Mouse (Mus musculus) gastrocnemius, postnatal 14 days (tissue): ENCODE measurements at regions not wholly inside any gene's neighbourhood (a gene's known extent, or its start where the extent isn't known, plus 50 kb on each side); places are given as distances from the start of the nearest gene placed in this dataset.

Experiments used
- DNase-seq: peaks from one replicate; pipeline ENCODE4 v3.0.0; 2021; ENCODE audit warnings: mixed read lengths
- intact Hi-C: fragments of 180-260 bp; cut with DNase I; formaldehyde crosslinking; loops from one replicate; pipeline ENCODE4 v1.15.1; 2025; ENCODE audit warnings: low total_unique reads

DNA sequence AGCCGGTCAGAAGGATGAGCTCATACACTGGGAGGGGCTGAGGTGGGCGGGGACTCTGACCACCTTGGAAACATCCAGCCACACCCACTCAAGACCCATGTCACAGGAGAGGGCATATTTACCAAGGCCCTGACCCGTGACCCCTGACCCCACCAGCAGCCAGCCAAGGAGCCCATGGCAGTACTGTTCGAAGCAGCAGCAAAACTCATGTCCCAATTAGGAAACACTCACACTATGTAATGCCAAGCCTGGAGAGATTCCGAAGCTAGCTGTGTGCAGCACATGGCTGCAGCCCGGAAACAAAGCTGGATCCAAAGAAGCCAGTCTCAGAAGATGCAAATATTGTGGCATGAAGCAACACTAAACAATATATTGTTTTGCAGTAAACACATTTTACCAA lies 256.8 kb downstream of the Mroh4 start:
- intact Hi-C loops: no loop called here
- DNase-seq: no peak

DNA sequence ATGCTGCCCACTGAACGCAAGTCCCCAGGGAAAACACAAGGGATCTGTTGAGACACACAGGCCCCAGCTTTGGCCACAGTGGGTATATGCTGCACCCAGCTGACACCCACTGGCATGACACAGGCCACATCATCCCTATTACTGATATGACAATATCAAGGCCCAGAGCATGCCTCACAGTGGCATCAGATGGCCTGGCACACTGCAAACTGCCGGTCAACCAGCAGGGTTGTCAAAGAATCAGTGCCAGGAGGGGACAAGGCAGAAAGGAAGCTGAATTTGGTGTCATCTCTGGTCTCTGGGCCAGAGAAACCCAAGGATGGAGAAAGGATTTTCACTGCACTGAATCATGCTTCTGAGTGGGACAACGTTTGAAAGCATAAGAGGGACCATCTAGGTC lies 266.7 kb downstream of the Mroh4 start:
- no peak for DNase-seq

DNA sequence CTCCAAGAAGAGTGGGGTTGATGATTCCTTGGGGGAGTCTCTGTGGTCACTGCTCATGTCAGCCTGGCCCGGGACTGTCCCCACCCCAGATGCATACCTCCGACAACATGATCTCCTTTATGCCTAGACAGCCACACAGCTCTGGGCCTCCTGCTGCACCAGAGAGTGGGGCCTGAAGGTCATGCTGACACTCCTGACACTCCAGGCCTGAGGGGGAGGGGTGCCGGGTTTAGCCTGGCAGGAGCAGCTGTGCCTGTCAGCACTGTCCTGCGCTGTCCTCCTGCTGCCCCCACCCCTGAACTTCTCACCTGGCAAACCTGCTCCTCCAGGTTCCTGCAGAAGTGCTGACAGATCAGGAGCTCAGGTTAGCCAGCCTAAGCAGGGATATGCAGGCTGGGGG lies 288.2 kb downstream of the Mroh4 start:
- intact Hi-C loops: no loop called here
- DNase-seq: no peak

More for the DNA sequence above, 266.7 kb downstream of the Mroh4 start:
- intact Hi-C loops: no loop called here

DNA sequence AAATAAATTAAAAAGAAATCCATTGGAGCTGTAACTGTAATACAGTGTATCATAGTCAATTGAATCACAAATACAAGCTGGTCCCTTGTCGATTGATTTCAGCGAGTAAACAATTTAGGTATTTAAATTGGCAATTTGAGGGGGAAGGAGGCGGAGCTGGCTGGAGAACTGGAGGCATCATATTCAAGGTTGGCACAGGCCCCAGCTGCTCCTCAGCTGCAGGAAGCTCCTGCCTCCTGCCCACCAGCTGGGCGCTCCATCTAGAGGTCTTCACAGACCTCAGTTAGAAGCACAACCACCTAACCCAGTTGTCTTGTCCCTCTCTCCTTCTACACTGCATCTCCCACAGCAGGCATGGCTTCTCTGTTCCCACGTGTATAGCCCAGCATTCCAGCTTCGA lies 292.6 kb downstream of the Mroh4 start:
- DNase-seq: no peak
- intact Hi-C loops: no loop called here

DNA sequence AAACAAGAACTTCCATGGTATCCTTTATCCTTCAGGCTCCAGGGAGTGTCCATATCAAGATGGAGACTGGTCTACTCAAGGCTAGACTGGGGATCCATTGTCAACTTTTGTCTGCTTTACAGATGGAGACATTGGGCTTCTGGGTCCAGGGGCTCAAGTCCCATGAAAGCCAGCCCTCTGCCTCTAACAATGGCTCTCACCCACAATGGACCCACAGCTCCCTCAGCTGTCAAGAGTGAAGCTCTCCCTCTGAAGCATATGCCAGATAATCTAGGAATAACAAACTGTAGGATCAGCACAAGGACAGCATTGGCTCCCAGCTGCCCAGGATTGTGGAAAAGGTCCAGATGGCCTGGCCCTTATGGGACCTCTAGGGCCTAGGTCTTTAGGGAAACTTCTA lies 302.3 kb downstream of the Mroh4 start:
- no peak for DNase-seq
- intact Hi-C loops: no loop called here

DNA sequence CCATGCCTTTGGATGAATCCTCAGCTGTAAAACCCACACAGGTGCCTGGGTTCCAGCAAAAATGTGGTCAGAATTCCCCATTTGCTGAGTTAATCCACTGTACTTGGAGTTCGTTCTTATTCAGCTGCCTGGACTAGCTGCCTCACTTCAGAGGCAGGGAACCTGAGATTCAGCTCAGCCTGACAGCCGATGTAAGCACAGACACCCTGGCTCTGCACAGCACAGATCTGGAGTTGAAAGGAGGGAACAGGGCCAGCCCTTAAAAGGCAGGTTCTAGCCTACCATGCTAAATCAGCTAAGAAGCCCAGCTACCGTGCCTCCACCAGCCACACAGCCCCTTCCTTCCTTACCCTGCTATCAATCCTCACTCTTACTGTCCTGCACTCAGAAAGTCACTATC lies 306.0 kb downstream of the Mroh4 start:
- no peak for DNase-seq
- intact Hi-C loops: no loop called here

DNA sequence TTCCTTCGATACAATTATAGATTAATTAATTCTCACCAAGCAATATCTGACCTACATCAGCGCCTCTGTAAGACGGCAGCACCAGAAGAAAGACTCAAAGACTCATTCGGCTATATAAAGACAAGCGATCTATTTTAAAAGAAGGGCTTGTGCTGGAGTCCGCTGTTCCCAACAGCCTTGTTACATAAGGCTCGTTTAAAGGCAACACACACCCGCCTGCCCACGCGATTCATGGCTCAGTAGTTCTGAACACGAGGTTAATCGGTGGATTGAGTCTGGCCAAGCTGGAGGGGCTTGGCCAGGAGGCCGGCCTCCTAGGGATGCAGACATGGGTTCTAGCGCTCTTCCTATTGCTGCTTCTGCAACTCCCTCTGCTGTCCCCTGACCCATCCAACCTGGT lies 306.9 kb downstream of the Mroh4 start:
- DNase-seq: no peak
- intact Hi-C loops: no loop called here

DNA sequence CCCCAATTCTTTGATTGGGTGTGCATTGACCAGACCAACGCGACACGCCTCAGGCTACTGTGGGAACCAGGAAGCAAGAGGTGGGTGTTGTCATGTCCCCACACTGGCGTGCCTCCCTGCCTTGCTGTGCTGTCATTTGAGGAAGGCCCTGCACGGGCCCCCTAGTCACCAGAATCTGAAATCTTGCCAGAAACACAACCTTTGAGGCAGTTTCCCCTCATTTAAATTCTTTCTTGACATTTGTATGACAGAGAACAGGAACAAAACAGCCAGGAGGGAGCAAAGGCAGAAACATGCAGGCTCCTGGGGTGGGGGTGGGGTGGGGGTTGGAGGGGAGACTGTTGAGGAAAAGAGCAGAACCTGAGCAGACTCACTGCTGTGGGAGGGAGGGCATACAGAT lies 309.5 kb downstream of the Mroh4 start:
- no peak for DNase-seq
- intact Hi-C loops: no loop called here

DNA sequence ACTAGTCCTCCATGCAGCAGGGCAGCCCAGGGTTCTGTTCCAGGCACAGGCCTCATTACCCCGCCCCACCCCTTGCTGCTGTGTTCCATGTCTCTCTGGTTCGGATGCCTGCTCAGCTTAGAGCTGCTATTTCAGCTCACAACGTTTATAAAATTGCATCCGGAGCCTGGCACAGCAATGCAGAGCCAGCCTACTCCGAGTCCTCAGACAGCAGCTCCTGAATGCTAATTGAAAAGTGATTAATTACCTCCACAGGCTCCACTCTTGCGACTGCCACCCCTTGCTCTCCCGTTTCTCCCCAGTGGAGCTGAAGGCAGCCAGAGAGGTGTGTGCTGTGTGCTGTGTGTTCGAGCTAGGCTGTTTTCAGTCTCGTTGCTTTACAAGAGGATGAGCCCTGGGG lies 310.6 kb downstream of the Mroh4 start:
- intact Hi-C loops: no loop called here
- no peak for DNase-seq

DNA sequence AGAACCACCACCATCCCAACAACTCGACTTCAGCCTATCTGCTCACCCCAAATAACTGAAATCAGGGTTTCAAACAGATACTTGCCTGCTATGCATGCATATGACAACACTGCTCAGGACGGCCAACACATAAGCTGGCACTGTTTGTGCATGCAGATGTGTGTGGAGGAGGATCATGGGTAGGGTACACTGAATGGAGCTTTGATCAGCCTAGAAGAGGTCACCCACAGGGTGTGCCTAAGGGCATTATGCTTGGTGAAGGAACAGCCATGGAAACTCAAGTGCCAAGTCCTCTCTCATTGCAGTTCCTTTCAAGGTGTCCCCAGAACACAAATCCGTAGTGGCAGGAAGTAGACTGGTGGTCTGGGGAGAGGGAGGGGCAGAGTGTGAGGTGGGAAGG lies 316.7 kb downstream of the Mroh4 start:
- no peak for DNase-seq
- intact Hi-C loops: no loop called here

DNA sequence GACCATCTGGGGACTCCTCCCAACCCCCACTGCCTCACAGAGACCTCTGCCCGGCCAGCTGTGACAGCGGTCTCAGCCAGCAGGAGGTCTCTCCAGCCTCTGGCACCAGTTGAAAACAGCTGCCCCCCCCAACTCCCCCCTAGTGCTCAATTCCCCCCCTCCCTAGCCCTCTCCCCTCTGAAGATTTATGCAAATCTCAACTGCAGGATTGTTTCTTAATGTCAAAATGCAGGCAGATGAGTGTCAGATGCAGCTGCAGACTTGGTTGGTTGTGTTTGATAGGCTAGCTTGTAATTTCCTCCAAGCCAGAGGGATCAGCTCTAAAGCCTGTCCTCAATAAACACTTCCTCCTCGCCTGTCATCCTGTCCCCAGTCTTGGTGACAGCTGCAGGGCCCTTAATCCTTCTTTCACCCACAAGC lies 317.7 kb downstream of the Mroh4 start:
- no peak for DNase-seq
- intact Hi-C loops: no loop called here

DNA sequence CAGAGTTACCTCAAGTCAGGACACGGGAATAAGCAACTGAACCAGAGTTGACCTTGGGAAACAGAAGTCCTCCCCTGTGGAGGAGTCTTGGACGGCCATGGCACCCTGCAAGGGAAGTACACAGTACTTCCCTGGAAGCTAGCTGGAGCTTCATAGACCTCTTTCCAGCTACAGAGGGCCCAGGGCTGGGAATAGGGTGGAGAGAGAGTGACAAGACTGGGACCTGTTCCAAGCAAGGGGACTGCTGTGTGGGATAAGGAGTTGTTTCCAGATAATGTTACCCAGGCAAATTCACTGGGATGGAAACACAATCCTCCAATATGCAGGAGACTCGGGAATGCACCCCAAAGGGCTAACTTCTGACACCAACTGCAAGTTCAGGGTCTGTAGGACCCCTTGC lies 325.1 kb downstream of the Mroh4 start:
- DNase-seq: no peak

DNA sequence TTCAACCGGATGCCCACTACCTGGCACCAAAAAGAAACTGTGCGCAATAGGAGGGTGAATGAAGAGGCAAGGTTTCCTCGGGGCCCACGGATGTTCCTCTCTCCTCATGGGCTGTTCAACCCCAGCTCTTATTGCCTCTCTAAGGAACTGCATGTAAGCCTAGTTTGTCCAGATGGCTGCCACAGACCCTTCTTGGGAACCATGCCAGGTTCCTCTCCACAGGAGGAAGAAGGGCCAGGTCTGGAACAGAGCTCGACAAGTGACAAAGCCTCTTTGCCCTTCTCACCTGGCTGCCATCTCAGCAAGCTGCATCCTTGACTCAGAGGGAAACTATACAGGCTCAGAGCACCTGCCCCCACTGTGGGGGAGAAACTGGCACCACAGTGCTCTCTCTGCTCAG lies 329.6 kb downstream of the Mroh4 start:
- DNase-seq: no peak
- intact Hi-C loops: no loop called here

More for the DNA sequence above, 325.1 kb downstream of the Mroh4 start:
- intact Hi-C loops: no loop called here

DNA sequence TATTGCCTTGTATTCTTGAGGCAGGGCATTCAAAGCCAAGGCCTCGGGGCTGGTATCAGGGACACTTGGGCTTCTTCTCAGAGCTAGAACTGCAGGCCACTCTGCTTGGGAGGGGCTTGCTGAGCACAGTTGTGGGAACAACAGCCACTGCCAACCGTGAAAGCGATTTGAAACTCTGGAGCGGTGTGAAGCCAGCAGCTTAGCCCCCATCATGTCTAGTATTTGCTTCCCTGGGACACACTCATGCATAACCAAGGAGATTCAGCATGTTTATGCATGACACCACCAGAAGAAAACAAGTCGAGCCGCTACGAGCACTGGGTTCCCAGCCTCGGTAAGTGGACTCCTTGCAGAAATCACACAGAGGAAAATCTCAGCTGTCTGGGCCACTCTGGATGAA lies 339.9 kb downstream of the Mroh4 start:
- DNase-seq: no peak
- intact Hi-C loops: no loop called here

DNA sequence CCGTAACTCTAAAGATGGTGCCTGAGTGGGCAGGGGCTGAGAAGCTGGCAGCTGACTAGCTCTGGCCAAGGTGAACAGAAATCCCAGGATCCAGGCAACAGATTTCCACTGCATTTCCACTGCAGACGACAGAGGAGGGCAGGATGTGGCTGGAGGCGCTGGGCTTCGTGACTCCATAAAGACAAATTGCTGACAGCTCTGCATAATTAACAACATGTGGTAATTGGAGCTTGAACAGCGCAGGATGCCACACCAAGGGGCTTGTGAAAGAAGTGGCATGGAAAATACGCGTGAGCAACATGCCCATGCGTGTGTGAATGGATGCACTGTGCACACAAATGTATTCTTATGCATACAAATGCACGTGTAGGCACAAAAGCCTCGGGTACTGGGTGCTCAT lies 341.5 kb downstream of the Mroh4 start:
- intact Hi-C loops: no loop called here
- DNase-seq: no peak

DNA sequence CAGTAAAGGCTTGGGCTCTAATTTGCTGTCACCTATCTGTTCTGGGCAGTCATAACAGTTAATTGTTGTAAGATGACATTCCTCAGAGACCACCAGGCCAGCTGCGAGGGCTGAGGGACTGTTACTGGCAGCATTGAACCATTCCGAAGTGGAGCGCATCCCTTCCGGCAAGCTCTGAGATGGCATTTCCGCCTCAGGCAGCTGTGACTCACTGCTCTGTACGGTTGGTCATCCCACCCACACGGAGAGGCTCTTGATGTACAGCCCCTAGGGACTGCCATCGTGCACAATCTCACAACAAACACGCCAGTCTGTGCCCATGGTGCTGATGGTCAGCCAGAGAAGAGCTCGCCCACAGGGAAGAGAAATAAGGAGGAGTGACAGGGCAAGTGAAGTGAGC lies 342.0 kb downstream of the Mroh4 start:
- no peak for DNase-seq

DNA sequence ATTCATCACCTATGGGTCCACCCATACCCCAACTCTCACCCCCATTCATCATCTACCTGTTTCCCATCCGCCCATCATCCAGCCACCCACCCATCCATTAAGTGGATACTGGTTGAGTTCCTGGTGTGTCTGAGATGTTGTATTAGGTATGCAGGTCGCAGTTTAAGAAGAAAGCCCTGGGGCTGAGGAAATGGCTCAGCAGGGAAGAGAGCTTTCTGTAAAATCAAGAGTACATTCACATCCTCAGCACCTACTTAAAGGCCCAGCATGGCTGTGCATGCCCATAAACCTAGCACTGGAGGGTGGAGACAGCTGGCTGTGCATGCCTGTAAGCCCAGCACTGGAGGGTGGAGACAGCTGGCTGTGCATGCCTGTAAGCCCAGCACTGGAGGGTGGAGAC lies 348.7 kb downstream of the Mroh4 start:
- intact Hi-C loops: no loop called here
- DNase-seq: no peak

More for the DNA sequence above, 342.0 kb downstream of the Mroh4 start:
- intact Hi-C loops: no loop called here

DNA sequence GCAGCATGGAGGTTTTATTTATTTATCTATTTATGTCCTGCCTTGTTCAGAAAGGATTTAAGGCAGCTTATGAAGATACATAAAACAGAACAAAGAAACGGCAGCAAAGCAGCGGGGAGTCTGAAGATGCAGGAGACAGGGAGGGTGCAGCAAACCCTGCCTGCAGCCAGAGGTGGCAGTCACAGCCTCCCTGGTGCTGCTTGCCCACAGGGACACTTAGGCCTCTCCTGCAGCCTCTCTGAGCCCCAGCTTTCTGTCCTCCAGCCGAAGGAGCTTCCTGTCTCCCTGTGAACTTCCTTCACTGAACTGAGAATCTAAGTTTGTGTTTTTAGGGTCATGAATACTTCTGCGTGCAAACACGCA lies 353.0 kb downstream of the Mroh4 start:
- no peak for DNase-seq
- intact Hi-C loops: no loop called here

DNA sequence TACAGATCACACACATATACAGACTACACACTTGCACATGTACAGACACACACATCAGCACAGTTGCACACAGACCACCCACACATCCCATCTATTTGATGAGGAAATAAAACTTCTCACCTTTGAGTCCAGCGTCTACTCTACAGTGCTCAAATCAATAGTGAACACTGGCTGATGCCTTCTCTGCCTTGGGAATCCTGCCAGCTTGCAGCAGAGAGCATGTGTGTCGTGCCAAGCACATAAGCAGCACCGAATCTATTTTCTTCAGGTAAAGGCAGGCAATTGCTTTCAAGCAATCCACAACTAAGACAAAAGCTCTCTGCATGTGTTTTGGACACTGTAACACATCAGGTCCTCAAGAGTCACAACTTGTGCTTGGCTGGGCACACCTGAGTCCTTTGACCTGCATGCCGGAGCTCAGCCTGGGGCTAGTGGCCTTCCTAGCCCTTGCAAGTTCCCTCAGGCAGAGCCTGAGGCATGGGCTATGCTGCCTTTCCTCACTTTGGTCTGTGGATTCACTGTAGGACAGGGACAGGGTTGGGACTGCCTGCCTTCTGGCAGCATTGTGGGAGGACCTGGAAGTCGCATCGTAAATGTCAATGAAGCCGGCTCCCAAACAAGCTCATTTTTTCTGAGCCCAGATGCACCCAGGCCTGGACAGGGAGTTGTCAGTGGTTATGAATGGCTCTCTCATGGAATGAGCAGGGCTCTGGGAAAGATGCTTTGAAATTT lies 353.5 kb downstream of the Mroh4 start:
- no peak for DNase-seq
- intact Hi-C loops: no loop called here

DNA sequence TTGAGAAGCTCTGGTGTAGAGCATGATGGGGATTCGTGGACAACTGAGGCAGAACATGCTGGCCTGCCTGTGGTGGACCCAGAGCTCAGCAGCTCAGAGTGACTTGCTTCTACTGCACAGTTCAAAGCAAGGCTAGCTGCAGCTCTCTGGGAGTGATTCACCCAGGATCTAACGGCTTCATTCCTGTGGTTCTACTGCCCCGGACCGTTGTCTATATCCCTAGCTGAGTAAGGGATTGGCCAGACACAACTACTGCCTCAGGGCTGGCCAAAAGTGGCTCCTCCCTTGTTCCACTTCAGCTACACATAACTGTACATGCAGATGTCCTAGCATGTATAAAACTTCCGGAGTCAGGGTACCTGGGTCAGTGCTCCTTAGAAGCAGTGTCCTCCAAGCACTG lies 361.7 kb downstream of the Mroh4 start:
- no peak for DNase-seq
- intact Hi-C loops: no loop called here

DNA sequence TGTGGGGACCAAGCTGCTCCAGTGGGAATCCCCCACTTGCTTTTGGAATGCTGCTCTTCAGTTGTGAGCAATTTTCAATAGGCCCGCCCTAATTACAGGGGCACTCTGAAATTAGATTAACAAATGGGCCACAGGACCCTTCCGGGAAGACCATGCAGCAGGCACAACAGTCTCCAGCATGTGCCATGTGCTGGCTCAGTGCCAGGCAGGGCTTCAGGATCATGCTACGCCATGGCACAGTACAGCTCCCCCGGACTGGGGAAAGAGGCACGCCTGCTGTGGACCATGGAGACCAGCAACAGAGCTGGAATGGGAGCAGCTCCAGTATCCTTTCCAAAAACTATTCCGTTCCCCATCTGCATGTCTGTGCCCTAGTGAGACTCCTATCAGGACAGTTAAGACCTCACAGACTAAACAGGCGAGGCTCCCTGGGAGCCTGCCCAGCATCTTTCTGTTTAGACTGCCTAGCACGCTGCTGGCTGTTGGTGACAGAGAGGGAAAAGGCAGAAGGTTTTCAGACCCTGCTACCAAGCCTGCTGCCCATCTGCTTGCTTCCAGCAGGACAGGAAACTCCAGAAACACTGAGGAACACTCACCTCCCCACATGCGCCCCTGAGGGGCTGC lies 373.5 kb downstream of the Mroh4 start:
- intact Hi-C loops: no loop called here
- DNase-seq: no peak

DNA sequence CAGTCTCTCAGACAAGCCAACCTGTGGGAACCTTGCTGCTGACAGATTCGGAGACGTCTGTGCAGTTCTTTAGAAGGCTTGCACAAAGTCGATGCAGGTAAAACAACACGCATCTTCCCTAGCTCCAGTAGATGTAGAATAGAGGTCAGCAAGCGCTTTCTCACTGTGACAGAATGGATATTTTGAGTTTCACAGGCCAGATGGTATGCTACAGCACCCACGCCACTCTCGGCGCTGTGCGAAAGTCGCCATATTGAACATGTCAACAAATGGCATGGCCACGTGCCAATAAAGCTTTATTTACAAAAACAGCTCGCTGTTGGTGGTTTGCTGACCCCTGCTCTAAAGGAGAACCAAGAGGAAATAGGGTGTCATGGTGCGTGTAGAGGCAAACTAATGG lies 377.5 kb downstream of the Mroh4 start:
- no peak for DNase-seq
- intact Hi-C loops: no loop called here
